Mouse (Mus musculus) embryonic facial prominence, embryonic 13.5 days (tissue): ENCODE data around the gene Srsf4. TPM values are rescaled to one million over a fixed set of nuclear protein-coding genes. Genes with fewer than 3 reads are reported as not detected.

ENCODE experiments used
- ATAC-seq: fragments of 200-750 bp; cut with Nextera tagmentation; 2 replicates; pipeline ENCODE4 v1.8.0; 2017; ENCODE audit warnings: low read depth; ENCODE audit not compliant: insufficient number of reproducible peaks, insufficient read depth, low FRiP score, low TSS enrichment
- H3K27ac ChIP-seq: fragments of 300-500 bp; sonication (generic); 2 replicates; pipeline ENCODE4 v1.5.1; 2015; ENCODE audit warnings: moderate library complexity, mild to moderate bottlenecking, inconsistent platforms
- H3K27me3 ChIP-seq: fragments of 300-500 bp; sonication (generic); 2 replicates; pipeline ENCODE4 v1.6.1; 2015; ENCODE audit warnings: mild to moderate bottlenecking, inconsistent platforms
- H3K36me3 ChIP-seq: fragments of 300-500 bp; sonication (generic); 2 replicates; pipeline ENCODE4 v1.6.1; 2015; ENCODE audit warnings: mild to moderate bottlenecking, inconsistent platforms
- H3K4me1 ChIP-seq: fragments of 300-500 bp; sonication (generic); 2 replicates; pipeline ENCODE4 v1.6.1; 2015; ENCODE audit warnings: inconsistent platforms
- H3K4me2 ChIP-seq: fragments of 300-500 bp; sonication (generic); 2 replicates; pipeline ENCODE4 v1.6.1; 2015; ENCODE audit warnings: moderate library complexity, mild to moderate bottlenecking, inconsistent platforms
- H3K4me3 ChIP-seq: fragments of 300-500 bp; sonication (generic); 2 replicates; pipeline ENCODE4 v1.5.1; 2015; ENCODE audit warnings: mild to moderate bottlenecking, inconsistent platforms
- H3K9ac ChIP-seq: fragments of 300-500 bp; sonication (generic); 2 replicates; pipeline ENCODE4 v1.6.1; 2015; ENCODE audit warnings: mild to moderate bottlenecking, inconsistent platforms
- H3K9me3 ChIP-seq: fragments of 300-500 bp; sonication (generic); 2 replicates; pipeline ENCODE4 v1.6.1; 2016; ENCODE audit warnings: inconsistent platforms
- WGBS: fragments of 180-500 bp; shearing (Covaris S2); methylation state at CpG from one replicate; pipeline ENCODE4 v1.1.7; 2015; ENCODE audit warnings: mixed read lengths; 5-methylcytosine and 5-hydroxymethylcytosine counted together
- polyA plus RNA-seq: library from polyadenylated mRNA; unstranded; fragments of >200 nt; fragmentation: Nextera tagmentation; extraction: Ambion mirVana; gene quantifications from 2 replicates; pipeline ENCODE4 v1.2.1, GENCODE M21; 2015

Gene Srsf4
- polyA plus RNA-seq, 1 experiment from 2014 or later: 126 TPM

DNA sequence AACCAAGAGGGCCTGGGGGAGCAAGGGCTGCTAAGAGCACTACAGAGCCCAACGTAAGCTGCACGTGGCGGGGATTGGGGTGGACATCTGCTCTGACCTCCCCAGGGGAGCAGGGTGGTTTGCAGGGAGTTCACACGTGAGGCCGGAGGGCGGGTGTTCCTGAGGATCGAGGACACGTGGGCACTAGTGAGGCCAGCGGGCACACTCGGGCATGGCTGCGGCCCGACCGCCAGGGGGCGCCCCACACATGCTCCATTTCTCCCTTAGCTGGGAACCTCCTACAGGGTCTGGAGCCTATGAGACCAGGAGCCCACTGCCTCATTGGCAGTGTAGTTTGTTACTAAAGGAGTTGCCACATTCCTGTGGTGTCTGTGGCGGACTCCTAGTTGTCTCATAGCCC, 43.0 kb downstream of the Srsf4 start:
- Histone ChIP-seq H3K9me3 (no peaks in the 10 kb centered on the region), H3K27me3 (peaks cover 61% of the 10 kb centered on the region), H3K4me1 (peaks cover 70% of the 10 kb centered on the region), H3K4me2 (peak overlapping the region; percentile 64), H3K36me3 (no peaks in the 10 kb centered on the region), H3K9ac (no peak overlapping the region), H3K27ac (no peak overlapping the region), H3K4me3 (no peak overlapping the region)
- no peak for ATAC-seq
- WGBS: 5% methylated on average over 15 of the region's 15 CpGs

DNA sequence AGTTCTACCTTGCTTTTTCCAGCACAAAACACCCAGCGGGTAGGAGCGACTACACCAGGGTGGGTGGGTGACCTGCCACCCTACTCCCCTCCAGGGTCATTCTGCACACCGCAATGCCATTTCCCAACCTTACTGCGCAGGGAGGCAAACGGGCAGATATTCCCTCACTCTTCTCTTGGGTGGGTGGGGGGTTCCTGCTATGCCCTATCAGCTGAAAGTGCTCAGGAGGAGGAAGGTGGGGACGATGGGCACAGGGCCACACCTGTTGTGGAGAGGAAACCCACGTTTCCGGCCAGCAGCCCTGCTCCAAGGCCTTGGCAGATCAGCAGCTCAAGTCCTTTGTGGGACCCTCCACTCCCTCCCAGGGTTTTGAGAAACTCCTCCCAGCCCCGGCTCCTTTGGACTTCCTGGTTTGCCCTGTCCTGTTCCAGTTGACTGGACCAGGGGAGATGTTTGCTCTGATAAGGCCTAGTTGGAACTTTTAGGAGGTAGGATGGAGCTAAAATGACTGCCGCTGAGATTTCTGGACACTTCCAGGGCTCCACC, 43.7 kb downstream of the Srsf4 start:
- Histone ChIP-seq H3K9ac (no peak overlapping the region), H3K4me1 (peaks cover 75% of the 10 kb centered on the region), H3K36me3 (no peaks in the 10 kb centered on the region), H3K9me3 (no peaks in the 10 kb centered on the region), H3K27ac (no peak overlapping the region), H3K27me3 (peaks cover 62% of the 10 kb centered on the region), H3K4me2 (no peak overlapping the region), H3K4me3 (no peak overlapping the region)
- WGBS: 76% methylated on average over 10 of the region's 10 CpGs
- no peak for ATAC-seq

DNA sequence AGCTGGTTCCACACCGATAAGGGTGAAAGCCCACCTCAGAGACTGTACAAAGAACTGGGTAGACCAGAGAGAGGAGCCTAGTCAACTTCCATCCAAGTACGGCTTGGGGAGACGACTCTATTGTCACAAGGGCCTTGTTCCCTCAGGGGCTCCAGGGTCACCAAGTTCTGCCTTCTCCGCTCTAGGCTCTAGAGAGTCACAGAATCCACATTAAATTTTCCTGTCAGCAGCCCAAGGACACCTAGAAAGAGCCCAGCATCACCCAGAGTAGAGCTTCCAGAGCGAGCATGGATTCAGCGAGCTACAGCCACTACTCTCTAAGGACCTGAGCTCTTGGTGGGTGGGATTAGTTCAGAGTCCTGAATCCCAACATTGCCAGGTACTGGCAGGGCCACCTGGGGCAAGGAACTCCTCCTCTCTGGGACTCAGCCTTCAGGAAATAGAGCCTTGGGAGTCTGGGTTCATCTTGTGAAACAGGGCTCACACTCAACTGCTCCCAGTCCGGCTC, 44.7 kb downstream of the Srsf4 start:
- peaks cover 2% of the 10 kb centered on the region; the same call in 1 of the 2 replicates for H3K36me3 ChIP-seq
- 51% methylated on average over 7 of the region's 7 CpGs for WGBS
- no peak overlapping the region for H3K4me3 ChIP-seq
- ATAC-seq: no peak
- H3K27me3 ChIP-seq: peaks cover 64% of the 10 kb centered on the region
- 0 out of 2 replicates have a peak overlapping the region, but pooled peaks have one; percentile 0 for H3K9ac ChIP-seq
- H3K9me3 ChIP-seq: no peaks in the 10 kb centered on the region
- peak overlapping the region; percentile 77; the same call in 1 of the 2 replicates for H3K4me2 ChIP-seq
- H3K4me1 ChIP-seq: peaks cover 83% of the 10 kb centered on the region
- peak overlapping the region; percentile 58 for H3K27ac ChIP-seq

DNA sequence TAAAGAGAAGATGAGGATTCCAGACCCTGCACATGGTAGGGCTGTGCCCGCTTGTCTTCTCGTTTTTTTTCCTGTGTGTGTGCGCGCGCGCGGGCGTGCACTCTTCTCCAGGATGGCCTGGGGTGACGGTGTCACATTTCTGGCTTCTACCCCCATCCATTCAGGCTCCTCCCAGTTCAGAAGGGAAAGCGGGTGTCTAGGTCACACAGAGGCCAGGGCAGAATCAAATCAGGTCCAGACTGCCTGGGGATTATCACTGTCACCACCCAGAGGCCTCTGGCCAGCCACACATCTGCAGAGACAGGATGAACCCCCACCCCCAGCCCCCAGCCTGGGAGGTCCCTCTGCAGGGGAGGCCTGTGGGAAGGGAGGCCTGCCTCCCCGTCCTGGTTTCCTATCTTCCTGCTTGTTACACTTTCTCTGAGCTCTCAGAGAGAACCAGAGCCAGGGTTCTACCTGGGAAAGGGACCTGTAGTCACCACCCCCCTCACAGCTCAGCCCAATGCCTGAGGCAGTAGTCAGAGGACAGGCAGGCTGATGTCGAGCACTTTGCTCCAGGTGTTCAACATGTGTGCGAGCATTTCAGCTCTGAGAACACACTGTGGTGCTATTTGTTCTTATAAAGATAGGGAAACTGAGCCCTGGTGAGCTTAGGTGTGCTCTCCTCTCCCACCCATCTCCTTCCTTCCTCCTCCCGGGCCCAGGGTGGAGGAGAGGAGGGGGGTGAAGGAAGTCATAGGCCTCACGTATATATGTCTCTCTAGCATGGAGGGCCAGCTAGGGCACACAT, 45.5 kb downstream of the Srsf4 start:
- Histone ChIP-seq H3K9me3 (no peaks in the 10 kb centered on the region), H3K36me3 (peaks cover 2% of the 10 kb centered on the region; the same call in 1 of the 2 replicates), H3K27me3 (peaks cover 60% of the 10 kb centered on the region), H3K9ac (peak overlapping the region; percentile 90), H3K4me1 (peaks cover 81% of the 10 kb centered on the region), H3K4me2 (peak overlapping the region; percentile 77), H3K27ac (peak overlapping the region; percentile 98), H3K4me3 (no peak overlapping the region)
- ATAC-seq: no peak
- 2% methylated on average over 15 of the region's 15 CpGs for WGBS

DNA sequence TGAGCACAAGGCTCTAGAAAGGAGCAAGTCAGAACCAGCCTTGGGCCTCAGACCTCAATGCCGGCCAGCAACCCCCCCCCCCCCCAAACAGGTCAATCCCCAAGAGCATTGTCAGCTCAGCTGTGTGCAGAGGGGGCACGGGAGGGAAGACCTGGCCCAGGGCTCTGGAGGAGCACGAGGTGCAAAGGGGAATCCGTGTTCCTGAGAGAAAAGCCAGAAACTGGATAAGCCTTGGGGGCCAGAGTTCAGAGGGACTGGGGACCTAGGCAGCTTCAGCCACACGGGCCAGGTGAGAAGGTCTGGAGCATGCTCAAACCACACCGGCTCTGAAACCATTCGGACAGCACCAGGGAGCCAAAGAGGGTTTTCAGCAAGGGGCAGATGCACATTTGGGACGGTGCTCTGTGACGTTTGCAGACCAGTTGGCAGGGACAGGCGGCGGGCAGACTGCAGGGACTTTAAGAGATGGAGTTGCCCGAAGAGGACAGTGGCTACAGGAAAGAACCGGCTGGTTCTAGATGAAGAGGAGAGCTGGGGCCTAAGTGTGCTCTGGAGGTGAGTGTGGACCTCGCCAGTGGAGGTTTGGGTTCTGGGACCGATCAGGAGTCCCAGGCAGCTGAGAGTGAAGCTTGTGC, 46.2 kb downstream of the Srsf4 start:
- peak overlapping the region; percentile 77 for H3K4me2 ChIP-seq
- no peak for ATAC-seq

DNA sequence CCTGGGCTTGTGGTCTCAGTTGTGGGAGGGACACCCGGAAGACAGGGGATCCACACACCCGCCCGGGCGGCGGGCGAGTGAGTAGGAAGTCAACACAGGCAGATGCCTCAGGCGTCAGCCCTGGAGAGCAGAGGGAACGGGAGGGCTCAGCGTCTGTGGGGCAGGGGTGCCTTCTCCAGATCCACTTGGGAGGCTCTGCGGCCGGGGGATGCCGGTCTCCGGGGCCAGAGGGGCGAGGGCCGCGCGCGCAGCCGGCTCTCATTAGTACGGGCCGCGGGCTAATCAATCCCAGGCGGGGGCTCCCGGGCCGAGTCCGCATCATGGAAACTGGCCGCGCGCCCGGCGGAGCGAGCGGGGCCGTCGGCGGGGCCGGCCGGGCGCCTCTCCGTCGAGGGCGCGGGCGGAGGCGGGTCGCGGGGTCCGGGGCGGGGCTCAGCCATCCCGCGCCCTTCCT, 46.8 kb downstream of the Srsf4 start:
- Histone ChIP-seq H3K36me3 (peaks cover 8% of the 10 kb centered on the region), H3K27me3 (peaks cover 50% of the 10 kb centered on the region), H3K9ac (peak overlapping the region; percentile 90), H3K4me3 (peak overlapping the region; percentile 74), H3K9me3 (no peaks in the 10 kb centered on the region), H3K4me2 (peak overlapping the region; percentile 77), H3K4me1 (peaks cover 83% of the 10 kb centered on the region), H3K27ac (peak overlapping the region; percentile 98)
- under 1% methylated on average over 35 of the region's 51 CpGs for WGBS
- 0 out of 2 replicates have a peak, but pooled peaks have one; percentile 6 for ATAC-seq

More for the DNA sequence above, 46.2 kb downstream of the Srsf4 start:
- Histone ChIP-seq H3K36me3 (peaks cover 2% of the 10 kb centered on the region; the same call in 1 of the 2 replicates), H3K27me3 (peaks cover 54% of the 10 kb centered on the region), H3K4me1 (peaks cover 83% of the 10 kb centered on the region), H3K9ac (peak overlapping the region; percentile 90), H3K9me3 (no peaks in the 10 kb centered on the region), H3K4me3 (peak overlapping the region; percentile 74), H3K27ac (peak overlapping the region; percentile 98)
- 7% methylated on average over 15 of the region's 15 CpGs for WGBS

DNA sequence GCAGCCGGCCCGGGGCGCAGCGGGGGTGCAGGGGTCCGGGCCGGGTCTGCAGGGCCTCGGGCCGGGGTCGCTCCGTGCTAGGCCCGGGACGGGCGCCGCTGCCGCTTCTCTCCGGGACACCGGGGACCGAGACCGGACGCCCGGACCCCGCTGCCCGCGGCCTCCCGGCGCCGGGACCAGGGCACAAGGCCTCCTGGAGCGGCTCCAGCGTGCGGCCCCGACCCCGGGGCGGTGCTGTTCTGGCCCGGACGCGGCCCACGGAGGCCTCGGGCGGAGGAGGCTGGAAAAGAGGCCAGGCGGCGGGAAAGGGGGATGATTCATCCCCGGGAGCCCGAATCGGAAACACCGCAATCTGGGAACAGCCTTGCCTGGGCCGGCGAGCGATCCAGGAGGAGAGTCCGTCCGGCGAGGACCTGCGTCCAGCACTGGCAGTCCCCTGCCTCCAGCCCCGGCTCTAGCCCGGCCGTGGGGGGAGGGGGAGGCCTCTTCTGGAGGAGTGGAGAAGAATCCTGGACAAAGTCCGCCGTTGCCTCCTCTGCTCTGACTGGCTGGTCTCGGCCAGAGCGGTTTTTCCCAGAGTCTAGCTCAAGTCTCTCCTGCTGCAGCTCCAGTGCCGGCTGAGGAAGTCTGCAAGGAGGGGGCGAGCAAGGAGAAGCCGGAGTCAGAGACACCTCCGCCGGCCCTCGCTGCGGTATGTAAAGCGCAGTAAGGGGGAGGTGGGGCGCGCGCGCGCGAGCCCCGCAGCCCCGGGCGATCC, 47.4 kb downstream of the Srsf4 start:
- no peak for ATAC-seq
- H3K27ac ChIP-seq: peak overlapping the region; percentile 98

DNA sequence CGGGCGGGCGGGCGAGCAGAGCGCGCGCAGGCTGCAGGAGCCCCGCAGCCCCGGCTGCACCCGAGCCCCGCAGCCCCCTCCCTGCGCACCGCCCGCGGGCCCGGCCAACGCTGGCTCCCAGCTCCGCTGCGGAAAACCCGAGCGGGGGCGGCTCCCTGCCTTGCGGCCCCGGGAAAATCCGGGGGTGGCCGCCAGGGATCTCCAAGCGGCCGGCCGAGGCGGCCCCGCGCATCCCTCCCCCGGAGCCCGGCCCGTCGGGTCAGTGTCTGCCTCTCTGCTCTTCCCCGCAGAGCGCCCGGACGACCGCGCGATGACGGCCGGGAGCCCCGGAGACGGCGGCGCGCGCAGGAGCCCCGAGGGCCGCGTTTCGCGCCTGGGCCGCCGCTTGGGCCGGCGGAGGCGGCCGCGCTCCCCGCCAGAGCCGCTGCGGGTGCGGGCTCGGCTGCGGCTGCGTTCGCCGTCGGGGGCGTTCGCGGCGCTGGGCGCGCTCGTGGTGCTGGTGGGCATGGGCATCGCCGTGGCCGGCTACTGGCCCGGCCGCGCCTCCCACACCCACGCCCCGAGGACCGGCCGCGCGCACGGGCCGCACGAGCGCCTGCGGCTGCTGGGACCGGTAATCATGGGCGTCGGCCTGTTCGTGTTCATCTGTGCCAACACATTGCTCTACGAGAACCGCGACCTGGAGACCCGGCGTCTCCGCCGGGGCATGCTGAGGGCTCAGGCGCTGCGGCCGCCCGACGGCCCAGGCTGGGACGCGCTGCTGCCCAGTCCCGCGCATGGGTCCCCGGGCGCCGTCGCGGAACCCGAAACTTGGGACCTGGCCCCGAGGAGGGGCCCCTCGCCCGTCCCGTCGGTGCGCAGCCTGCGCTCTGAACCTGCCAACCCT, 48.3 kb downstream of the Srsf4 start, which contains the start of gene Tmem200b:
TSS of gene Tmem200b (plus strand) at position 311 of the 886 bp plus-strand sequence.
- WGBS: 1% methylated on average over 105 of the region's 130 CpGs
- peak within 1 kb of the TSS; percentile 98 for H3K27ac ChIP-seq
- peak within 1 kb of the TSS; percentile 77 for H3K4me2 ChIP-seq
- peaks cover 80% of the 10 kb centered on the region for H3K4me1 ChIP-seq
- H3K9ac ChIP-seq: peak within 1 kb of the TSS; percentile 90
- peak within 1 kb of the TSS; percentile 74 for H3K4me3 ChIP-seq
- peaks cover 21% of the 10 kb centered on the region for H3K36me3 ChIP-seq
- peaks cover 35% of the 10 kb centered on the region for H3K27me3 ChIP-seq
- no peak for ATAC-seq
- no peaks in the 10 kb centered on the region for H3K9me3 ChIP-seq

More for the DNA sequence above, 47.4 kb downstream of the Srsf4 start:
- WGBS: under 1% methylated on average over 74 of the region's 76 CpGs
- Histone ChIP-seq H3K4me1 (peaks cover 83% of the 10 kb centered on the region), H3K4me3 (peak overlapping the region; percentile 74), H3K4me2 (peak overlapping the region; percentile 77), H3K9ac (peak overlapping the region; percentile 90), H3K36me3 (peaks cover 12% of the 10 kb centered on the region), H3K27me3 (peaks cover 44% of the 10 kb centered on the region), H3K9me3 (no peaks in the 10 kb centered on the region)

DNA sequence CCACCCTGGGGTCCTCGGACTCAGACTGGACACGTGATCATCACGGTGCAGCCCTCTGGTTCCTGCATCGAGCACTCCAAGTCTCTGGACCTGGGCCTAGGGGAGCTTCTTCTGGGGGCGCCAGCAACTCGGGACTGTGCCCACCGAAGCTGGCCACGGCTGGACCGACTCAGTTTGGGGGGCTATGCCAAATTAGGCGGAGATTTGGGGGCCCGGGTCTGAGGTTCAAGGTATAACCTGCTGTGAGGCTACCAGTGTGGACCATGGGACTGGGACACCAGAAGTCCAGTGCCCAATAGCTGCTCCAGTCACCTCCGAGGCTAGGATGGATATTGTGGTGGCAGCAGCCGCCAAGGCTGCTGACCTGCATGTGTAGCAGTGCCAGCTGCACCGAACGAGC, 49.0 kb downstream of the Srsf4 start:
- no peak for ATAC-seq
- no peaks in the 10 kb centered on the region for H3K9me3 ChIP-seq
- H3K9ac ChIP-seq: peak overlapping the region; percentile 90
- H3K4me2 ChIP-seq: peak overlapping the region; percentile 77
- 0 out of 2 replicates have a peak overlapping the region, but pooled peaks have one; percentile 22 for H3K27ac ChIP-seq
- H3K36me3 ChIP-seq: peaks cover 28% of the 10 kb centered on the region
- peaks cover 75% of the 10 kb centered on the region for H3K4me1 ChIP-seq
- H3K4me3 ChIP-seq: peak overlapping the region; percentile 74
- WGBS: 57% methylated on average over 15 of the region's 15 CpGs
- peaks cover 28% of the 10 kb centered on the region for H3K27me3 ChIP-seq
